Mouse (Mus musculus) lung, embryonic 16.5 days (tissue): ENCODE measurements at regions not wholly inside any gene's neighbourhood (a gene's known extent, or its start where the extent isn't known, plus 50 kb on each side); places are given as distances from the start of the nearest gene placed in this dataset.

Experiments used
- ATAC-seq: fragments of 200-750 bp; cut with Nextera tagmentation; 2 replicates; pipeline ENCODE4 v1.8.0; 2017; ENCODE audit warnings: low read depth, mild to moderate bottlenecking, moderate library complexity
- H3K27ac ChIP-seq: fragments of 300-500 bp; sonication (generic); 2 replicates; pipeline ENCODE4 v1.5.1; 2014; ENCODE audit warnings: mild to moderate bottlenecking, control low read depth, low read length
- H3K27me3 ChIP-seq: fragments of 300-500 bp; sonication (generic); 2 replicates; pipeline ENCODE4 v1.6.1; 2014; ENCODE audit warnings: low read depth, low read length, mixed read lengths; ENCODE audit not compliant: control insufficient read depth, insufficient read depth
- H3K36me3 ChIP-seq: fragments of 300-500 bp; sonication (generic); 2 replicates; pipeline ENCODE4 v1.6.1; 2014; ENCODE audit warnings: low read length; ENCODE audit not compliant: control insufficient read depth, insufficient read depth
- H3K4me1 ChIP-seq: fragments of 300-500 bp; sonication (generic); replicated peaks from 2 replicates; pipeline ENCODE4 v1.6.1; 2014; ENCODE audit warnings: low read length, mixed read lengths; ENCODE audit not compliant: control insufficient read depth, insufficient read depth
- H3K4me2 ChIP-seq: fragments of 300-500 bp; sonication (generic); 2 replicates; pipeline ENCODE4 v1.6.1; 2014; ENCODE audit warnings: low read depth, low read length, control low read depth
- H3K4me3 ChIP-seq: fragments of 300-500 bp; sonication (generic); 2 replicates; pipeline ENCODE4 v1.5.1; 2014; ENCODE audit warnings: mild to moderate bottlenecking, low read length, control low read depth
- H3K9ac ChIP-seq: fragments of 300-500 bp; sonication (generic); 2 replicates; pipeline ENCODE4 v1.6.1; 2014; ENCODE audit warnings: low read length, control low read depth
- H3K9me3 ChIP-seq: fragments of 300-500 bp; sonication (generic); 2 replicates; pipeline ENCODE4 v1.6.1; 2016; ENCODE audit warnings: low read length; ENCODE audit not compliant: control insufficient read depth
- WGBS: fragments of 180-500 bp; shearing (Covaris S2); extraction: QIAGEN DNeasy Blood & Tissue Kit; methylation state at CpG from one replicate; pipeline ENCODE4 v1.1.7; 2014; 5-methylcytosine and 5-hydroxymethylcytosine counted together

DNA sequence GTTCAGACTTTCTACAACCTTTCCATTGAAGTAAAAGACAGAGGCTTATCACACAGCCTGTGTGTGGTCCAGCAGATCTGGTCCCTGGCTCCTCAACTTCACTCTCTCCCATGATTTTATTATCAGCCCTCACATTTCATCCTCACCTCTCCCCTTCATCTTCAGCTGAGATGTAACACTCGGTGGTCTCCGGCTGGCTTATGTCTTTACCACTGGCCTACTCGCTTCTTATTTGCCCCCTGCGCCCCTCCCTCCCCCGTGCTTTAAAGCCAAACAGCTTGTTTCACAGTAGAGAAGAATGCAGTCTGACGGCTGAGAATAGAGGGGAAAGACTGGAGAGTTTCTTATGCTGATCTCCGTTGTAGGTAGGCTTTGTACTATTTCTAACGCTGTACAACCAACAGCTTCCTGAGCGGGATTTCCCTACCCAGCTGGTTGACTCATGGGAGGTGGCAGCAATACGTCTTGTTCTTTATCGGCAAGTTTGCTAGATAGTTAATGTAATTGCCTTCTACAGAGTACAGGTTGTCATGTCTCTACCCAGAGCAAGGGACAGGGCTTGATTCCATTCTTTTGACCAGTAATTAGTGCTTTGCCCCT lies 152.9 kb upstream of the Cmc1 start:
- Histone ChIP-seq H3K4me1 (no peaks in the 10 kb centered on the region; the same call in 1 of the 2 replicates), H3K9ac (no peak overlapping the region), H3K9me3 (no peaks in the 10 kb centered on the region), H3K27ac (no peak overlapping the region), H3K4me3 (no peak overlapping the region), H3K36me3 (no peaks in the 10 kb centered on the region), H3K27me3 (no peaks in the 10 kb centered on the region), H3K4me2 (no peak overlapping the region)
- WGBS, result 27% methylated on average over 11 of the region's 11 CpGs
- peak; percentile 36; the same call in 1 of the 2 replicates for ATAC-seq

- H3K9ac ChIP-seq, result no peak overlapping the region
- 79% methylated on average over 18 of the region's 18 CpGs for WGBS
- no peaks in the 10 kb centered on the region for H3K27me3 ChIP-seq
- no peak for ATAC-seq
- no peak overlapping the region for H3K4me3 ChIP-seq
- no peak overlapping the region for H3K27ac ChIP-seq
- no peaks in the 10 kb centered on the region for H3K36me3 ChIP-seq
- no peak overlapping the region for H3K4me2 ChIP-seq
- no peaks in the 10 kb centered on the region for H3K9me3 ChIP-seq
- no peaks in the 10 kb centered on the region for H3K4me1 ChIP-seq
These were observed 159.5 kb upstream of the Eomes start for GRCm38 (mm10) chr9:118318357-118319140.

- no peak overlapping the region for H3K9ac ChIP-seq
- no peaks in the 10 kb centered on the region for H3K9me3 ChIP-seq
- no peaks in the 10 kb centered on the region for H3K36me3 ChIP-seq
- WGBS, result 43% methylated on average over 12 of the region's 12 CpGs
- H3K4me3 ChIP-seq, result no peak overlapping the region
- H3K27ac ChIP-seq, result no peak overlapping the region
- no peak for ATAC-seq
- no peaks in the 10 kb centered on the region for H3K4me1 ChIP-seq
- H3K4me2 ChIP-seq, result no peak overlapping the region
- H3K27me3 ChIP-seq, result no peaks in the 10 kb centered on the region
These were observed 154.2 kb upstream of the Eomes start for GRCm38 (mm10) chr9:118323796-118324195.

- Histone ChIP-seq H3K4me1 (no peaks in the 10 kb centered on the region), H3K4me2 (no peak overlapping the region), H3K27me3 (no peaks in the 10 kb centered on the region)
These were observed 151.4 kb upstream of the Eomes start for GRCm38 (mm10) chr9:118326656-118327055.

GRCm38 (mm10) chr9:118327904-118328303 lies 150.1 kb upstream of the Eomes start:
- Histone ChIP-seq H3K4me2 (no peak overlapping the region), H3K27me3 (no peaks in the 10 kb centered on the region), H3K36me3 (no peaks in the 10 kb centered on the region), H3K27ac (no peak overlapping the region), H3K4me3 (no peak overlapping the region), H3K4me1 (no peaks in the 10 kb centered on the region), H3K9ac (no peak overlapping the region), H3K9me3 (no peaks in the 10 kb centered on the region)
- no peak for ATAC-seq
- WGBS, result 83% methylated on average over 6 of the region's 6 CpGs

More at GRCm38 (mm10) chr9:118326656-118327055, 151.4 kb upstream of the Eomes start:
- no peak overlapping the region for H3K27ac ChIP-seq
- H3K9ac ChIP-seq, result no peak overlapping the region
- no peak for ATAC-seq
- no peaks in the 10 kb centered on the region for H3K9me3 ChIP-seq
- no peaks in the 10 kb centered on the region for H3K36me3 ChIP-seq
- no peak overlapping the region for H3K4me3 ChIP-seq
- 70% methylated on average over 9 of the region's 9 CpGs for WGBS

GRCm38 (mm10) chr9:118341401-118341800 lies 136.6 kb upstream of the Eomes start:
- peak overlapping the region; percentile 35 for H3K4me3 ChIP-seq
- H3K27ac ChIP-seq, result no peak overlapping the region
- ATAC-seq, result no peak
- no peaks in the 10 kb centered on the region for H3K27me3 ChIP-seq
- H3K9ac ChIP-seq, result no peak overlapping the region
- H3K36me3 ChIP-seq, result no peaks in the 10 kb centered on the region
- 56% methylated on average over 12 of the region's 12 CpGs for WGBS
- H3K4me2 ChIP-seq, result peak overlapping the region; percentile 47
- no peaks in the 10 kb centered on the region for H3K4me1 ChIP-seq
- H3K9me3 ChIP-seq, result no peaks in the 10 kb centered on the region

- H3K4me1 ChIP-seq, result no peaks in the 10 kb centered on the region
- H3K9me3 ChIP-seq, result no peaks in the 10 kb centered on the region; the same call in 1 of the 2 replicates
- H3K36me3 ChIP-seq, result no peaks in the 10 kb centered on the region
- no peak overlapping the region for H3K4me2 ChIP-seq
- no peak for ATAC-seq
- H3K9ac ChIP-seq, result no peak overlapping the region
- WGBS, result 87% methylated on average over 10 of the region's 10 CpGs
- H3K27ac ChIP-seq, result no peak overlapping the region
- H3K4me3 ChIP-seq, result no peak overlapping the region
- no peaks in the 10 kb centered on the region for H3K27me3 ChIP-seq
These were observed 123.1 kb upstream of the Eomes start for GRCm38 (mm10) chr9:118354911-118355310.

- H3K4me1 ChIP-seq, result no peaks in the 10 kb centered on the region
- H3K4me2 ChIP-seq, result no peak overlapping the region
- H3K9ac ChIP-seq, result no peak overlapping the region
- H3K36me3 ChIP-seq, result no peaks in the 10 kb centered on the region
- 84% methylated on average over 8 of the region's 8 CpGs for WGBS
- H3K9me3 ChIP-seq, result no peaks in the 10 kb centered on the region
- no peak for ATAC-seq
- H3K27me3 ChIP-seq, result no peaks in the 10 kb centered on the region
- no peak overlapping the region for H3K4me3 ChIP-seq
- H3K27ac ChIP-seq, result no peak overlapping the region
These were observed 120.6 kb upstream of the Eomes start for GRCm38 (mm10) chr9:118357406-118357805.

- Histone ChIP-seq H3K27ac (no peak overlapping the region), H3K9me3 (no peaks in the 10 kb centered on the region)
- WGBS, result 81% methylated on average over 2 of the region's 2 CpGs
These were observed 114.1 kb upstream of the Eomes start for GRCm38 (mm10) chr9:118363929-118364328.

More at GRCm38 (mm10) chr9:118363929-118364328, 114.1 kb upstream of the Eomes start:
- Histone ChIP-seq H3K27me3 (no peaks in the 10 kb centered on the region), H3K36me3 (no peaks in the 10 kb centered on the region), H3K4me3 (no peak overlapping the region), H3K4me2 (no peak overlapping the region), H3K4me1 (no peaks in the 10 kb centered on the region), H3K9ac (no peak overlapping the region)
- ATAC-seq, result no peak
